Mouse (Mus musculus): ENCODE results near the gene Zfand2a.

GRCm38 (mm10) chr5:139466801-139467200 is 17.5 kb downstream of the Zfand2a start:
- TF ChIP-seq POLR2A (IDR thresholded peaks at IDR 0.05; ENCODE audit: insufficient read depth, low read depth, low read length), result no peak
- TF ChIP-seq CTCF (IDR thresholded peaks at IDR 0.05), result no peak
- no peak for TF ChIP-seq EP300 (IDR thresholded peaks at IDR 0.05; ENCODE audit: insufficient read depth, low read depth, low read length)

Measured in heart, adult 2 months (tissue).